Mouse (Mus musculus) stomach, embryonic 16.5 days (tissue): ENCODE results near the gene Preb. TPM values are rescaled to one million over a fixed set of nuclear protein-coding genes. Genes with fewer than 3 reads are reported as not detected.
A peak's percentile ranks its signal among the peaks of the same experiment; 100 is the strongest.

ENCODE experiments used
- ATAC-seq: fragments of 200-750 bp; cut with Nextera tagmentation; 2 replicates; pipeline ENCODE4 v1.8.0; 2017; ENCODE audit warnings: moderate number of reproducible peaks, moderate TSS enrichment; ENCODE audit not compliant: insufficient read depth, low FRiP score
- H3K27ac ChIP-seq: fragments of 300-500 bp; sonication (generic); 2 replicates; pipeline ENCODE4 v1.5.1; 2014; ENCODE audit warnings: low read length
- H3K27me3 ChIP-seq: fragments of 300-500 bp; sonication (generic); 2 replicates; pipeline ENCODE4 v1.6.1; 2014; ENCODE audit warnings: low read length, control low read depth, mixed read lengths; ENCODE audit not compliant: control insufficient read depth, insufficient read depth
- H3K36me3 ChIP-seq: fragments of 300-500 bp; sonication (generic); 2 replicates; pipeline ENCODE4 v1.6.1; 2014; ENCODE audit warnings: low read length; ENCODE audit not compliant: control insufficient read depth, insufficient read depth
- H3K4me1 ChIP-seq: fragments of 300-500 bp; sonication (generic); 2 replicates; pipeline ENCODE4 v1.6.1; 2014; ENCODE audit warnings: low read length, control low read depth, mixed read lengths; ENCODE audit not compliant: control insufficient read depth, insufficient read depth
- H3K4me2 ChIP-seq: fragments of 300-500 bp; sonication (generic); 2 replicates; pipeline ENCODE4 v1.6.1; 2014; ENCODE audit warnings: low read depth, low read length, mixed read lengths
- H3K4me3 ChIP-seq: fragments of 300-500 bp; sonication (generic); replicated peaks from 2 replicates; pipeline ENCODE4 v1.5.1; 2014; ENCODE audit warnings: mild to moderate bottlenecking, low read length
- H3K9ac ChIP-seq: fragments of 300-500 bp; sonication (generic); 2 replicates; pipeline ENCODE4 v1.6.1; 2014; ENCODE audit warnings: low read length
- H3K9me3 ChIP-seq: fragments of 300-500 bp; sonication (generic); replicated peaks from 2 replicates; pipeline ENCODE4 v1.6.1; 2016; ENCODE audit warnings: low read length, control low read depth; ENCODE audit not compliant: control insufficient read depth
- WGBS: fragments of 180-500 bp; shearing (Covaris S2); extraction: QIAGEN DNeasy Blood & Tissue Kit; methylation state at CpG from one replicate; pipeline ENCODE4 v1.1.7; 2014; 5-methylcytosine and 5-hydroxymethylcytosine counted together
- polyA plus RNA-seq: library from polyadenylated mRNA; unstranded; fragments of >200 nt; fragmentation: Nextera tagmentation; extraction: Ambion mirVana; gene quantifications from 2 replicates; pipeline ENCODE4 v1.2.1, GENCODE M21; 2015

The Preb gene
- polyA plus RNA-seq, 1 experiment from 2014 or later = 154 TPM

DNA sequence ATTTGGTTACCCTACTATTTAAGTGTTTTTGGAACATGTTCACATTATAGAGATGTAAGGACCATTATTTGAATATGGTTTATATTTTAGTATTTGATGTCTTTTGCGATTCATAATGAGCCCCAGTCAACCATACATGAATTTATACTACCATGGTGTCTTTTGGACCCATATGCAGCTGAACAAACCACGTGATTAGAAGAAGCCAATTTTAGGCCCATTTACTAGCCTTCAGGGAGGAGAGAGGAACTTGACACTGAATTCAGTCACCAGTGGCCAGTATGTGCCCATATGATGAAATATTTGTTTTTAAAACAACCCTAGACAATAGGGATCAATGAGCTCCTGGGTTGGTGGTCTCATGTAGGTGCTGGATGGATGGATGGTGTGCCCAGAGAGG, 653 bp upstream of the Preb start:
- H3K4me3 ChIP-seq = peak overlapping the region; percentile 77
- ATAC-seq = no peak
- WGBS = 84% methylated on average over 2 of the region's 2 CpGs
- no peaks in the 10 kb centered on the region for H3K27me3 ChIP-seq
- H3K4me2 ChIP-seq = peak overlapping the region; percentile 61
- H3K4me1 ChIP-seq = peaks cover 19% of the 10 kb centered on the region
- peaks cover 10% of the 10 kb centered on the region; the same call in 1 of the 2 replicates for H3K36me3 ChIP-seq
- no peaks in the 10 kb centered on the region for H3K9me3 ChIP-seq
- H3K27ac ChIP-seq = peak overlapping the region; percentile 66; the same call in 1 of the 2 replicates
- peak overlapping the region; percentile 93; the same call in 1 of the 2 replicates for H3K9ac ChIP-seq

- Histone ChIP-seq H3K4me3 (peak overlapping the region; percentile 77), H3K36me3 (peaks cover 16% of the 10 kb centered on the region; the same call in 1 of the 2 replicates), H3K27me3 (no peaks in the 10 kb centered on the region), H3K4me1 (peaks cover 19% of the 10 kb centered on the region), H3K9ac (peak overlapping the region; percentile 93), H3K27ac (peak overlapping the region; percentile 91), H3K9me3 (no peaks in the 10 kb centered on the region), H3K4me2 (peak overlapping the region; percentile 84)
- 23% methylated on average over 19 of the region's 19 CpGs for WGBS
- ATAC-seq = peak; percentile 4; the same call in 1 of the 2 replicates
Observed at GRCm38 (mm10) chr5:30959198-30959854, 835 bp downstream of the Preb start.

GRCm38 (mm10) chr5:30957891-30958290, 2.3 kb downstream of the Preb start:
- peaks cover 22% of the 10 kb centered on the region; the same call in 1 of the 2 replicates for H3K36me3 ChIP-seq
- no peak for ATAC-seq
- H3K27me3 ChIP-seq = no peaks in the 10 kb centered on the region
- 93% methylated on average over 6 of the region's 6 CpGs for WGBS
- peaks cover 19% of the 10 kb centered on the region for H3K4me1 ChIP-seq
- peak overlapping the region; percentile 10; the same call in 1 of the 2 replicates for H3K4me3 ChIP-seq
- no peak overlapping the region for H3K27ac ChIP-seq
- no peaks in the 10 kb centered on the region for H3K9me3 ChIP-seq
- no peak overlapping the region; the same call in 1 of the 2 replicates for H3K9ac ChIP-seq
- H3K4me2 ChIP-seq = peak overlapping the region; percentile 84

DNA sequence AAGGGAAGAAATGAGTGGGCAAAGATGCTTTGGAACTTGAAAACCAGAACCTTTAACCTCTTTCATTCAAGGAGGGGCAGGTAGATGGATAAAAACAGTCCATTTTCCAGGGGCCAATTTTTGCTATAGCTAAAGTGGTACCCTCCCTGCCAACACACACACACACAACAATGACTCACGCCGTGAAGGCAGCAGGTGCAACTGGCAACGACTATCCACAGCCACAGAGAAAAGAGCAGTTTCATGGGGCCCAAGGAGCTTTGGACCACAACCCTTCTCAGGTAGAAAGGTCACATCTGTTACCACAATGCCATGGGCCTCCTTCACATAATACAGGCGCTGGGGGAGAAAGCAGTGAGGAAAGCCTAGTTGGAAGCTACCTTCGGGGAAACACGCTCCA, 4.4 kb downstream of the Preb start:
- H3K4me1 ChIP-seq = peaks cover 21% of the 10 kb centered on the region
- H3K4me3 ChIP-seq = no peak overlapping the region
- no peak overlapping the region for H3K9ac ChIP-seq
- H3K27ac ChIP-seq = no peak overlapping the region
- 88% methylated on average over 6 of the region's 6 CpGs for WGBS
- H3K9me3 ChIP-seq = no peaks in the 10 kb centered on the region
- peaks cover 26% of the 10 kb centered on the region; the same call in 1 of the 2 replicates for H3K36me3 ChIP-seq
- no peak for ATAC-seq
- H3K4me2 ChIP-seq = no peak overlapping the region
- H3K27me3 ChIP-seq = no peaks in the 10 kb centered on the region

- Histone ChIP-seq H3K27ac (no peak overlapping the region), H3K36me3 (peaks cover 26% of the 10 kb centered on the region; the same call in 1 of the 2 replicates), H3K4me3 (no peak overlapping the region), H3K4me1 (peaks cover 26% of the 10 kb centered on the region), H3K4me2 (no peak overlapping the region), H3K27me3 (no peaks in the 10 kb centered on the region), H3K9ac (no peak overlapping the region), H3K9me3 (no peaks in the 10 kb centered on the region)
- no peak for ATAC-seq
- whole genome bisulfite sequencing = 92% methylated on average over 9 of the region's 9 CpGs
Observed at GRCm38 (mm10) chr5:30954556-30954955, 5.6 kb downstream of the Preb start.

DNA sequence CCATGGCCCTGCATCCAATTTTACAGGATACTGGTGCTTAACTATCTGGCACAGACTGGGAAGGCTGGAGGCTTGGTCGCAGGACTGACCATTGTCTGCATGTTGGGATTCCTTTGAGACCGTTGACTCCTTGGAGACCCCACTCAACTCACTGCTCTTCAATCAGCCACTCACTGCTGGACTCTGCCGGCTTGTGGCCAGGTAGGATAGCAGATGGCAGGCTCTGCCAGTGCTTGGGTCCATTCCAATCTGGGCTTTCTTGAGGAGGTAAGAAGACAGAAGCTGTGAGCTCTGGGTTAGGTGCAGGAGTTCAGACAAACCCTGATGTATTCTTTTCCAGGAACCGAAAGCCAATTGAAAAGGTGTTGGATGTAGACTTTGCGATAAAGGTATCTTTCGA, 6.1 kb downstream of the Preb start:
- Histone ChIP-seq H3K9ac (no peak overlapping the region), H3K36me3 (peaks cover 26% of the 10 kb centered on the region; the same call in 1 of the 2 replicates), H3K4me2 (no peak overlapping the region), H3K4me3 (no peak overlapping the region), H3K9me3 (no peaks in the 10 kb centered on the region), H3K27me3 (no peaks in the 10 kb centered on the region), H3K4me1 (peaks cover 28% of the 10 kb centered on the region), H3K27ac (no peak overlapping the region)
- WGBS = 92% methylated on average over 6 of the region's 6 CpGs
- ATAC-seq = no peak

GRCm38 (mm10) chr5:30952551-30952950, 7.6 kb downstream of the Preb start:
- peaks cover 18% of the 10 kb centered on the region for H3K4me1 ChIP-seq
- H3K27ac ChIP-seq = no peak overlapping the region
- peaks cover 19% of the 10 kb centered on the region; the same call in 1 of the 2 replicates for H3K36me3 ChIP-seq
- H3K9ac ChIP-seq = no peak overlapping the region
- WGBS = 83% methylated on average over 5 of the region's 5 CpGs
- H3K9me3 ChIP-seq = no peaks in the 10 kb centered on the region
- H3K4me2 ChIP-seq = no peak overlapping the region
- no peak for ATAC-seq
- H3K27me3 ChIP-seq = no peaks in the 10 kb centered on the region
- no peak overlapping the region for H3K4me3 ChIP-seq

GRCm38 (mm10) chr5:30951706-30952105, 8.5 kb downstream of the Preb start:
- no peak for ATAC-seq
- Histone ChIP-seq H3K9ac (no peak overlapping the region), H3K27me3 (no peaks in the 10 kb centered on the region), H3K4me2 (no peak overlapping the region), H3K27ac (no peak overlapping the region), H3K36me3 (peaks cover 16% of the 10 kb centered on the region; the same call in 1 of the 2 replicates), H3K4me1 (peaks cover 17% of the 10 kb centered on the region), H3K9me3 (no peaks in the 10 kb centered on the region), H3K4me3 (no peak overlapping the region)
- 86% methylated on average over 6 of the region's 6 CpGs for WGBS

- Histone ChIP-seq H3K9ac (no peak overlapping the region), H3K4me3 (no peak overlapping the region), H3K36me3 (peaks cover 16% of the 10 kb centered on the region; the same call in 1 of the 2 replicates), H3K27ac (no peak overlapping the region), H3K27me3 (no peaks in the 10 kb centered on the region), H3K9me3 (no peaks in the 10 kb centered on the region), H3K4me2 (no peak overlapping the region), H3K4me1 (peaks cover 17% of the 10 kb centered on the region)
- no peak for ATAC-seq
- WGBS = 86% methylated on average over 2 of the region's 2 CpGs
Observed at GRCm38 (mm10) chr5:30950922-30951321, 9.2 kb downstream of the Preb start.
